Mouse (Mus musculus): ENCODE results near the gene Erbb3.
"Not testable (repeated sequence)": the region's sequence is repeated elsewhere in the genome, so short reads cannot be mapped to it uniquely, and the experiment has no call there.

Erbb3 gene

GRCm38 (mm10) chr10:128563544-128563943 lies 25.9 kb downstream of the Erbb3 start:
- no peak for DNase-seq (ENCODE audit: extremely low read depth, low read depth)

GRCm38 (mm10) chr10:128556963-128557362 lies 32.5 kb downstream of the Erbb3 start:
- no peak for DNase-seq (ENCODE audit: extremely low read depth, low read depth)

GRCm38 (mm10) chr10:128556286-128556685 lies 33.2 kb downstream of the Erbb3 start:
- DNase-seq (ENCODE audit: extremely low read depth, low read depth), result no peak

GRCm38 (mm10) chr10:128555567-128555966 lies 33.9 kb downstream of the Erbb3 start:
- not testable (repeated sequence) for DNase-seq (ENCODE audit: extremely low read depth, low read depth)

- not testable (repeated sequence) for DNase-seq (ENCODE audit: extremely low read depth, low read depth)
Measured at GRCm38 (mm10) chr10:128550144-128550823, 39.2 kb downstream of the Erbb3 start.

- DNase-seq (ENCODE audit: extremely low read depth, low read depth), result not testable (repeated sequence)
Measured at GRCm38 (mm10) chr10:128549682-128550057, 39.8 kb downstream of the Erbb3 start.

- DNase-seq (ENCODE audit: extremely low read depth, low read depth), result peak; percentile 99
Measured at GRCm38 (mm10) chr10:128548947-128549681, 40.3 kb downstream of the Erbb3 start, which contains the start of gene Rpl41. TSS of gene Rpl41 (minus strand) at chr10:128549305.

GRCm38 (mm10) chr10:128548051-128548791 lies 41.2 kb downstream of the Erbb3 start:
- not testable (repeated sequence) for DNase-seq (ENCODE audit: extremely low read depth, low read depth)

GRCm38 (mm10) chr10:128547361-128548032 lies 42.0 kb downstream of the Erbb3 start, which contains the start of gene Zc3h10:
TSS of gene Zc3h10 (minus strand) at chr10:128547774.
- peak; percentile 99 for DNase-seq (ENCODE audit: extremely low read depth, low read depth)

- DNase-seq (ENCODE audit: extremely low read depth, low read depth), result no peak
Measured at GRCm38 (mm10) chr10:128546787-128547186, 42.7 kb downstream of the Erbb3 start.

- peak; percentile 67 for DNase-seq (ENCODE audit: extremely low read depth, low read depth)
Measured at GRCm38 (mm10) chr10:128546361-128546760, 43.1 kb downstream of the Erbb3 start.

- no peak for DNase-seq (ENCODE audit: extremely low read depth, low read depth)
Measured at GRCm38 (mm10) chr10:128545570-128545898, 43.9 kb downstream of the Erbb3 start.

- DNase-seq (ENCODE audit: extremely low read depth, low read depth), result no peak
Measured at GRCm38 (mm10) chr10:128544674-128545569, 44.5 kb downstream of the Erbb3 start.

- DNase-seq (ENCODE audit: extremely low read depth, low read depth), result no peak
Measured at GRCm38 (mm10) chr10:128544151-128544657, 45.2 kb downstream of the Erbb3 start.

- no peak for DNase-seq (ENCODE audit: extremely low read depth, low read depth)
Measured at GRCm38 (mm10) chr10:128543100-128543499, 46.4 kb downstream of the Erbb3 start.

- DNase-seq (ENCODE audit: extremely low read depth, low read depth), result no peak
Measured at GRCm38 (mm10) chr10:128538340-128538870, 51.0 kb downstream of the Erbb3 start.

GRCm38 (mm10) chr10:128536266-128536940 lies 53.0 kb downstream of the Erbb3 start:
- peak; percentile 96 for DNase-seq (ENCODE audit: extremely low read depth, low read depth)

- peak; percentile 71 for DNase-seq (ENCODE audit: extremely low read depth, low read depth)
Measured at GRCm38 (mm10) chr10:128535624-128536265, 53.7 kb downstream of the Erbb3 start.

- DNase-seq (ENCODE audit: extremely low read depth, low read depth), result peak; percentile 68
Measured at GRCm38 (mm10) chr10:128535206-128535605, 54.2 kb downstream of the Erbb3 start.
